Mouse (Mus musculus) heart, embryonic 10.5 days (tissue): ENCODE results near the gene Zfp503. TPM values are rescaled to one million over a fixed set of nuclear protein-coding genes. Genes with fewer than 3 reads are reported as not detected.

Source experiments
- DNase-seq: peaks from one replicate; pipeline ENCODE4 v3.0.0-alpha.2; 2017; ENCODE audit warnings: low spot score
- H3K27ac ChIP-seq: fragments of 300-500 bp; sonication (generic); 2 replicates; pipeline ENCODE4 v1.5.1; 2016; ENCODE audit warnings: mild to moderate bottlenecking
- H3K27me3 ChIP-seq: fragments of 300-500 bp; sonication (generic); 2 replicates; pipeline ENCODE4 v1.6.1; 2016; ENCODE audit warnings: mild to moderate bottlenecking; ENCODE audit not compliant: poor library complexity, insufficient read depth, severe bottlenecking
- H3K36me3 ChIP-seq: fragments of 300-500 bp; sonication (generic); 2 replicates; pipeline ENCODE4 v1.6.1; 2016; ENCODE audit warnings: mild to moderate bottlenecking, moderate library complexity
- H3K4me1 ChIP-seq: fragments of 300-500 bp; sonication (generic); 2 replicates; pipeline ENCODE4 v1.6.1; 2016; ENCODE audit warnings: mild to moderate bottlenecking
- H3K4me3 ChIP-seq: fragments of 300-500 bp; sonication (generic); 2 replicates; pipeline ENCODE4 v1.5.1; 2016; ENCODE audit warnings: mild to moderate bottlenecking, moderate library complexity
- H3K9me3 ChIP-seq: fragments of 300-500 bp; sonication (generic); 2 replicates; pipeline ENCODE4 v1.6.1; 2016; ENCODE audit warnings: mild to moderate bottlenecking, moderate library complexity
- WGBS: fragments of 180-500 bp; shearing (Covaris S2); methylation state at CpG from one replicate; pipeline ENCODE4 v1.1.7; 2016; 5-methylcytosine and 5-hydroxymethylcytosine counted together
- microRNA-seq: library from miRNA; unstranded; fragments of <30 nt; microRNA quantifications from one replicate; pipeline ENCODE4, GENCODE M21; 2017
- polyA plus RNA-seq: library from polyadenylated mRNA; unstranded; fragments of >200 nt; fragmentation: Nextera tagmentation; extraction: Ambion mirVana; gene quantifications from 2 replicates; pipeline ENCODE4 v1.2.1, GENCODE M21; 2016

Gene Zfp503
- polyA plus RNA-seq, 1 experiment from 2014 or later, result 13.4 TPM

GRCm38 (mm10) chr14:21936102-21936630, 53.2 kb downstream of the Zfp503 start:
- DNase-seq, result peak; percentile 65
- H3K4me1 ChIP-seq, result no peaks in the 10 kb centered on the region
- H3K9me3 ChIP-seq, result no peaks in the 10 kb centered on the region
- no peaks in the 10 kb centered on the region for H3K36me3 ChIP-seq
- 79% methylated on average over 6 of the region's 6 CpGs for WGBS
- no peak overlapping the region for H3K4me3 ChIP-seq
- H3K27ac ChIP-seq, result no peak overlapping the region
- H3K27me3 ChIP-seq, result 0 out of 2 replicates have a peak, but pooled peaks cover 11% of the 10 kb centered on the region

Small RNAs within 50 kb of the gene (microRNA-seq; reads per million reads assigned to microRNA genes)
- gene Gm27532, result not detected

Other genes with a start within 250 kb of the Zfp503 start
- gene Samd8, start 239.1 kb downstream of the Zfp503 start, polyA plus RNA-seq, result 9.9 and 11.6 TPM in 2 replicates
- 0.10 TPM in 1 of 2 replicates, not detected in the other for gene Dusp13, start 238.4 kb downstream of the Zfp503 start, polyA plus RNA-seq
- gene Vdac2, start 164.4 kb downstream of the Zfp503 start, polyA plus RNA-seq, result 377 and 438 TPM in 2 replicates
- gene Comtd1, start 140.6 kb downstream of the Zfp503 start, polyA plus RNA-seq, result 48.1 and 52.2 TPM in 2 replicates
- 0.60 and 1.1 TPM in 2 replicates for gene Lrmda, start 30.1 kb upstream of the Zfp503 start, polyA plus RNA-seq